Mouse (Mus musculus) liver, adult 2 months (tissue): Measurements from ENCODE around the gene Prkcd. TPM values are rescaled to one million over a fixed set of nuclear protein-coding genes. Genes with fewer than 3 reads are reported as not detected.

Experiments
- DNase-seq: peaks from one replicate; pipeline ENCODE4 v3.0.0-alpha.2; 2011; ENCODE audit warnings: low read depth, low spot score; ENCODE audit errors: extremely low read depth
- H3K27ac ChIP-seq: fragments of 200-500 bp; replicated peaks from 2 replicates; pipeline ENCODE4 v1.5.1; 2012; ENCODE audit warnings: low read depth, mild to moderate bottlenecking, control low read depth, inconsistent platforms, low read length; ENCODE audit not compliant: insufficient read depth
- H3K27me3 ChIP-seq: fragments of 200-500 bp; 2 replicates; pipeline ENCODE4 v1.6.1; 2012; ENCODE audit warnings: mild to moderate bottlenecking, moderate library complexity, low read length, inconsistent platforms; ENCODE audit not compliant: control insufficient read depth, insufficient read depth
- H3K36me3 ChIP-seq: fragments of 200-500 bp; 2 replicates; pipeline ENCODE4 v1.6.1; 2012; ENCODE audit warnings: low read length, inconsistent platforms; ENCODE audit not compliant: control insufficient read depth, insufficient read depth
- H3K4me1 ChIP-seq: fragments of 200-500 bp; 2 replicates; pipeline ENCODE4 v1.6.1; 2011; ENCODE audit warnings: low read length; ENCODE audit not compliant: control insufficient read depth, insufficient read depth
- H3K4me3 ChIP-seq: fragments of 200-500 bp; 2 replicates; pipeline ENCODE4 v1.5.1; 2011; ENCODE audit warnings: low read depth, mild to moderate bottlenecking, control low read depth, low read length, moderate library complexity; ENCODE audit not compliant: insufficient read depth
- H3K79me2 ChIP-seq: fragments of 200-500 bp; 2 replicates; pipeline ENCODE4 v1.6.1; 2012; ENCODE audit warnings: inconsistent platforms, mild to moderate bottlenecking, low read length, moderate library complexity; ENCODE audit not compliant: control insufficient read depth, insufficient read depth
- H3K9ac ChIP-seq: fragments of 200-500 bp; 2 replicates; pipeline ENCODE4 v1.6.1; 2012; ENCODE audit warnings: low read depth, mild to moderate bottlenecking, control low read depth, inconsistent platforms, low read length
- CTCF ChIP-seq: fragments of 200-500 bp; IDR thresholded peaks from 2 replicates; pipeline ENCODE4 v1.5.1; 2011; ENCODE audit warnings: low read depth, low read length, control low read depth
- POLR2A ChIP-seq: fragments of 200-500 bp; IDR thresholded peaks from 2 replicates; pipeline ENCODE4 v1.6.1; 2011; ENCODE audit warnings: low read length, control low read depth; ENCODE audit not compliant: insufficient read depth; ENCODE audit errors: extremely low read depth
- WGBS: fragments of 180-500 bp; shearing (Covaris S2); methylation state at CpG from one replicate; pipeline ENCODE4 v1.1.7; 2018; 5-methylcytosine and 5-hydroxymethylcytosine counted together
- polyA plus RNA-seq: library from polyadenylated mRNA; depleted of rRNA; stranded (reverse); fragments of >200 nt; gene quantifications from 2 replicates; pipeline ENCODE4 v1.2.3, GENCODE M21; 2012
- total RNA-seq: library from RNA; depleted of rRNA; stranded (reverse); fragments of >200 nt; gene quantifications from 2 replicates; pipeline ENCODE4 v1.2.3, GENCODE M21; 2014

Prkcd gene
- total and polyA plus RNA-seq, 2 experiments: 7.7 to 14.9 TPM

- Histone ChIP-seq H3K36me3 (no peaks in the 10 kb centered on the region), H3K27ac (no peak overlapping the region), H3K9ac (no peak overlapping the region), H3K4me3 (no peak overlapping the region), H3K4me1 (no peaks in the 10 kb centered on the region), H3K27me3 (no peaks in the 10 kb centered on the region), H3K79me2 (no peaks in the 10 kb centered on the region)
- no peak for TF ChIP-seq CTCF
- no peak for TF ChIP-seq POLR2A
- DNase-seq: peak; percentile 27
- 48% methylated on average over 4 of the region's 4 CpGs for WGBS
Observed at GRCm38 (mm10) chr14:30638686-30639085, 12.7 kb upstream of the Prkcd start.

- Histone ChIP-seq H3K4me3 (no peak overlapping the region), H3K79me2 (no peaks in the 10 kb centered on the region), H3K27ac (no peak overlapping the region), H3K4me1 (no peaks in the 10 kb centered on the region), H3K27me3 (no peaks in the 10 kb centered on the region), H3K9ac (no peak overlapping the region), H3K36me3 (no peaks in the 10 kb centered on the region)
- DNase-seq: peak; percentile 73
- 39% methylated on average over 4 of the region's 4 CpGs for WGBS
- no peak for TF ChIP-seq POLR2A
- no peak for TF ChIP-seq CTCF
Observed at GRCm38 (mm10) chr14:30638009-30638408, 12.0 kb upstream of the Prkcd start.

- TF ChIP-seq CTCF (no peak), POLR2A (no peak)
- no peak overlapping the region for H3K4me3 ChIP-seq
- no peaks in the 10 kb centered on the region for H3K27me3 ChIP-seq
- no peaks in the 10 kb centered on the region for H3K36me3 ChIP-seq
- H3K27ac ChIP-seq: no peak overlapping the region
- no peaks in the 10 kb centered on the region for H3K79me2 ChIP-seq
- no peaks in the 10 kb centered on the region for H3K4me1 ChIP-seq
- DNase-seq: no peak
- no peak overlapping the region for H3K9ac ChIP-seq
- 98% methylated on average over 2 of the region's 2 CpGs for WGBS
Observed at GRCm38 (mm10) chr14:30637087-30637486, 11.1 kb upstream of the Prkcd start.

GRCm38 (mm10) chr14:30636499-30636898 is 10.5 kb upstream of the Prkcd start:
- WGBS: 92% methylated on average over 9 of the region's 9 CpGs
- DNase-seq: no peak
- Histone ChIP-seq H3K4me3 (no peak overlapping the region), H3K27ac (no peak overlapping the region), H3K79me2 (no peaks in the 10 kb centered on the region), H3K27me3 (no peaks in the 10 kb centered on the region), H3K4me1 (no peaks in the 10 kb centered on the region), H3K9ac (no peak overlapping the region), H3K36me3 (no peaks in the 10 kb centered on the region)
- TF ChIP-seq CTCF (no peak), POLR2A (no peak)

- TF ChIP-seq POLR2A (no peak), CTCF (no peak)
- no peaks in the 10 kb centered on the region for H3K79me2 ChIP-seq
- no peak for DNase-seq
- no peaks in the 10 kb centered on the region for H3K4me1 ChIP-seq
- H3K36me3 ChIP-seq: no peaks in the 10 kb centered on the region
- WGBS: 85% methylated on average over 13 of the region's 13 CpGs
- H3K27ac ChIP-seq: no peak overlapping the region
- no peaks in the 10 kb centered on the region for H3K27me3 ChIP-seq
- H3K4me3 ChIP-seq: no peak overlapping the region
- H3K9ac ChIP-seq: no peak overlapping the region
Observed at GRCm38 (mm10) chr14:30635219-30635910, 9.4 kb upstream of the Prkcd start.

GRCm38 (mm10) chr14:30634418-30634817 is 8.4 kb upstream of the Prkcd start:
- no peak overlapping the region for H3K27ac ChIP-seq
- DNase-seq: no peak
- TF ChIP-seq CTCF (no peak), POLR2A (no peak)
- WGBS: 88% methylated on average over 1 of the region's 1 CpGs
- H3K79me2 ChIP-seq: no peaks in the 10 kb centered on the region
- no peaks in the 10 kb centered on the region for H3K27me3 ChIP-seq
- H3K36me3 ChIP-seq: no peaks in the 10 kb centered on the region
- H3K4me3 ChIP-seq: no peak overlapping the region
- no peak overlapping the region for H3K9ac ChIP-seq
- no peaks in the 10 kb centered on the region for H3K4me1 ChIP-seq
